Mouse (Mus musculus): Measurements from ENCODE around the gene Nrip2.
A peak's percentile ranks its signal among the peaks of the same experiment; 100 is the strongest.
"Not testable (repeated sequence)": the region's sequence is repeated elsewhere in the genome, so short reads cannot be mapped to it uniquely, and the experiment has no call there.

Nrip2 gene

DNA sequence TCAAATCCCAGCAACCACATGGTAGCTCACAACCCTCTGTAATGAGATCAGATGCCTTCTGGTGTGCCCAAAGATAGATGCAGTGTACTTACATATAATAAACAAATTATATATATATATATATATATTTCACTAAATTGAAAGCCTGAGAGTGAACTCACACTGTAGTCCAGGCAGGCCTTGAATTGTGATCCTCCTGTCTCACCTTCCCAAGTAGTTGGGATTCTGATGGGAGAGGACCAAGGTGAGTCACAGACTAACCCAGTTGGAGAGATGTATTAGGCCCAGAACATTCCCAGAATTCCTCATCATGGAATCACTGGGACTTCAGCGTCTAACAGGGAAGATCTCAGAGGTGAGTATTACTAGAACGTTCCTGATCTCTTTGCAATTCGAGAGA is at the start of gene Nrip2:
Nrip2 (plus strand) TSS at position 301 of the 400 bp plus-strand sequence.
- DNase-seq (ENCODE audit: low spot score in 2 of 2) = no peak

DNA sequence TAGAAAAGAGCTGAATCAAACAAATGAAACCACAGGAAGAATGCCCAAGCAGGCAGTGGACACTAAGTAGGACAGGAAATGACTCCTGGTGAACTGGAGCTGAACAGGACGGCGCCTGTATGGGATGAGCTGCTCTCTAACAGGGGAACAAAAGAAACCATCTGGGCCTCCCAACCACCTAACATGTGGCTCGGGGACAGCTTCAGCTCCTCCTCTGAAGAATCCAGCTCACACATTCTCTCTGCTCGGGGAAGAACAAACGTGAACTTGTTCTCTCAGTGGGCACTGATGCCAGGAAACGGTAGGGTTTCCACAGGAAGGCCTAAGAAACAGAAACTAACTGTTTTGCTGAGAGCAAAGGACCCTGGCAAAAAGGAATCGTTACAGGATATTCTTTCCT is 49.4 kb upstream of the Nrip2 start:
- no peak for DNase-seq (ENCODE audit: low spot score in 2 of 2)

DNA sequence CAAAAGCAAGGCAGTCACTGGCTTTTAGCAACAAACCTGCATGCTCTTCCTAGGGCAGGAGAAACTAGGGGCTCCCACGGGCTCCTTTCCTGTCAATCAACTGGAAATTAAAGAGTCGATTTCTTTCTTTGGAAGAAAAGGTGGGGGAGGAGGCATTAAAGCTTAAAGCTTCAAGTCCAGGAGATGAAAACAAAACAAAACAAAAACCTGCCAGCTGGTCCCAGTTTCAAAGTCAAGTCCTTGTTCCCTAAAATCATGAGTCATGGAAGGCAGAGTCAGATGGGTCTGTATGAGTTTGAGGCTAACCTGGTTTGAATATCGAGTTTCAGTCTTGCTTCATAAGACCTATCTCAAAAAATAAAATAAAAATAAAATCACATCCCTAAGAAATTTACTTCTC is 45.0 kb upstream of the Nrip2 start:
- DNase-seq (ENCODE audit: low spot score in 2 of 2) = no peak

DNA sequence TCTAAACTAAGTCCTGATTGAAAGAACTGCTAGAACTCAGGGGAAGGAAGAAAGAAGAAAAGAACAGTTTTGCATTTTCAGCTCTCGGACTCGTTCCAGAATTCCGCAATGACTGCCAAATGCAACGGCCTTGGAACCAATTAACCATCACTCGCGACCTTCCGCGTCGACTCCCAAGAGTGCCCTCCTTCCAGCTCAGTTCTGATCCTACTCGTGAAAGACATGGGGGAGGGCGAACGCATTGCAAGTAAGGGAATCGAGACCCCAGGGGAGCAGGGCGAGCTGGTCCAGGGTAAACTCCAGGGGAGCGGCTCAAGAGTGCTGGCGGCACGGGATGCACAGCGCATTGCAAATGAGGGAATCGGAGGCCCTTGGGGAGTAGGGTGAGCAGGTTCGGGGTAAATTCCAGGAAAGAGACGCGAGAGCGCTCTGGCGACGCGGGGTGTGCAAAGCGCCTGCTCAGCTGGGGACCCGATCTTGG is 43.9 kb upstream of the Nrip2 start:
- peak; percentile 47 to 64 for DNase-seq (ENCODE audit: low spot score in 2 of 2)

DNA sequence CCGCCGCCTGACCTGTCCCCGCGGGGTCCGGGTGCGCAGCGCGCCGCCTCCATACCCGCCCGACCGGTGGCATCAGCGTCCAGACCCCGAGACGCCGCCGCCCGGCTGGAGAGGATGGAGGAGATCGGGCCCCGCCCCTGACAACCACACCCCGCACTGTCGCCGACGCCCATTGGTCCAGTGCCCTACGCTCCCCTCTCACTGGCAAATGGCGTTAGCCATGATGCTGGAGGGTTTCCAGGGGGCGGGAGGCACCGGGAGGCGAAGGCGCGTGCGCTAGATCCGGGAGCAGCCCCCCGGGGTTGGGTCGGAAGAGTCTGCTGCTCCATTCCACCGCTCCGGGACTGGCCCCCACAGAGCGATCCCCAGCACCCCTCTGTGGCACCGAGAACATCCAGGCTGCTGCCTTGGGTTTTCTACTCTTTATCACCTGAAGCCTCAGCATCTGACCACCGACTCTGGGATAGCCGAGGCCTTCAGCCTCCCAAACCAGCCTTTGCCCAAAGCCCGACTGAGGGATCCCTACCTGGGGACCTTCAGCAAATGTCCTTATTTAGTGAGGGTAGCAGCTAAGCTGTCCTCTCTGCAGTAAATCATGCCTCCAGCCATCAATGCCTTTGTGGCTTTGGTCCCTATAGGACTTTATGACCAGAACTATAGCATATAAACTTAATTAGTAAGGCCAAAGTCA is 43.2 kb upstream of the Nrip2 start, which contains the start of gene Tulp3:
Tulp3 (minus strand) TSS at position 126 of the 691 bp plus-strand sequence.
- peak; percentile 96 to 98 for DNase-seq (ENCODE audit: low spot score in 2 of 2)

DNA sequence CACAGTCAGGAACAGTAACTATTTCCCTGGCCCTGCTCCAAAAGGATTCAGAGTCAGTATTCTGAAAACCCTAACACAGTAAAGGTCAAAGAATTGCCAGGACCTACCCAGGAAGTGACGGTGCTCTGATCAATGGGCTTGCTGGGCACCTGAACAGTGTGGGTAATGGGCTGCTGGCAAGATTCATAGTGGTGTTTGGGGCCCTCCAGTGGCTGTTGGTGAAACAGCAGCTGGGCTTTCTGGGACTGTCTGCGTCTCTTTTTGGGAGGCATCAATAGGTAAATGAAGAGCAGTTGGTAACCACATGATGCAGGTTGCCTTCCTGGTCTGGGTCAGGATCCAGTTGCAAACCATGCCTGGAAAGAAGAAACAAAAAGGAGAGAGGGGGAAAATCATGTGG is 40.1 kb upstream of the Nrip2 start:
- peak; percentile 84 to 85 for DNase-seq (ENCODE audit: low spot score in 2 of 2)

DNA sequence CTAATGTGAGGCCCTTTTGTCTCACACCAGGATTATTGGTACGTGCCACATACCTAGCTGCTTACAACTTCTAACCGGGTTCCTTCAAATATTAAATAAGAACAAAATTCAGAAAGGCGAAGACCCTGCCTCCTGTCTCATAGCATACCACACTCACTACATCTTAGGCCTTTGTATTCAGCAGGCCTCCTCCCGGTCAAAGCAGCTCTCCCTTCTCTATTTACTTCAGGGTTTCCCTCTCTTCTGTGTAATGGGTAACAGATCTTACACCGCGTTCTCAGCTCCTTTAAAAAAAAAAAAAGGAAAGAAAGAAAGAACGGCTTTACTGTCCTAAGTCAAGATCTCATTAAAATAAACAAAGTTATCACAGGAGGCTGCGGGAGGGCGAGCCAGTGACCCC is 37.2 kb upstream of the Nrip2 start:
- DNase-seq (ENCODE audit: low spot score in 2 of 2) = no peak

DNA sequence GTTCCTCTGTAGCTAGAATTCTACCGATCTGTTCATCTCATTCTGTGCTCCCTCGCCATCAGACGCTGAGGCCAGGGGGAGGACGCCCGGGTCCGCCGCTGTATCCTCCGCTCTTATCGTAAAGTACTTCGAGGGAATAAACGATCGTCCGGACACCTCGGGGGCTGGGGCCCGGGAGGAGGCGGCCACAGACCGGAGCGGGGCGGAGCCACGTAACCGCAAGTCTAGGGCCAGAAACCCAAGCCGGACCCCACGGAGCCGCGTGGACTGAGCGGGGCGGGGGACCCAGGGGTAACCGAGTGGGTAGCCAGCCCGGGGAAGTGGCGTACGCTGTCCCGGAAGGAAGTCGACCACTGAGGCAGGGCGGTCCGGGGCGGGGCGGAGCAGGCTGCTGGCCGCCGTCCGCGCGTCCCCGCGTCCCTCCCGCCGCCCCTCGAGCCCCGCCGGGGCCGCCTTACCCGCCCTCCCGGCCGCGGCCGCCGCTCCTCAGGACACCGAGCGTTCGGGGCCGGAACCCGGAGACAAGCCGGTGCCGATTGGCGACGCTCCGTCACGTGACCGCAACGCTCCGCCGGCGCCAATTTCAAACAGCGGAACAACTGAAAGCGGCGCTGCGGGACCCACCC is 36.6 kb upstream of the Nrip2 start, which contains the start of the genes Rhno1 and Foxm1:
Rhno1 (minus strand) TSS at position 531 of the 626 bp plus-strand sequence.
Foxm1 (plus strand) TSS at position 587 of the 626 bp plus-strand sequence.
- DNase-seq (ENCODE audit: low spot score in 2 of 2) = peak; percentile 83

DNA sequence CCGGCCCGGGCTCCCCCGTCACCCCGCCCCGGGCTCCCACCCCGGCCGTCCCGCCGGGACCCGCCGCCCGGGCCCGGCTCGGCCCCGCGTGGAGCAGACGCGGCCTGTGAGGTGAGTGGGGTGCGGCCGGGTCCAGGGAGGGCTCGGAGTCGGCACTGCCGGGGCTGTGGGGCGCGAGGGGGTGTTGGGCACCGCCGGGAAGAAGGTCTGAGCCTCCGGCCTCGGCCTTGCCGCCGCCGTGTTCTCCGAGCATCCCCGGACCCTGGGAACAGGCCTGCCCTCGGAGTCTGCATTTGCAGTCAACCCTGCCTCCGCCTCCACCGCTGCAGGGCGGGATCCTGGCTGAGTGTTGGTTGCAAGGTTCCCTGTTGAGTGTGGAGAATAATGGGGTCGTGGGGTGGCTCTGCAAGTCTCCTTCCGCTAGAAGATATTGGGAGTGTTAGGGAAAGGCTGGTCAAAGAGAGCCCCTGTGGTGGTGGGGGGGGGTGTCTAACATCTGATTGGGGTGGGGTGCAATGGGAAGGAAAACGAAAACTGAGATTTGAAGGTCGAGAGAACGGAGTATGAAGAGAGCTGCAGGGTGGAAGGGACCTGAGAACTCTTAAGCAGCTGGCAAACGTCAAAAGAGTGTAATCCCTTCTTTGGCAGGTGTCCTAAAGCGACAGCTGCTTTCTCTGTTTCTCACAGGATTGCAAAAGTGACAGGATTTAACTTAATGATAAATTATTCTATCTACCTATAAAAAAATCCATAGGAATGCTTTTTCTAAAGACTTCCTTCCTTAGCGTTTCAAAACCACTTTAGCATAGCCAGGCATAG is 35.9 kb upstream of the Nrip2 start:
- no peak for DNase-seq (ENCODE audit: low spot score in 2 of 2)

DNA sequence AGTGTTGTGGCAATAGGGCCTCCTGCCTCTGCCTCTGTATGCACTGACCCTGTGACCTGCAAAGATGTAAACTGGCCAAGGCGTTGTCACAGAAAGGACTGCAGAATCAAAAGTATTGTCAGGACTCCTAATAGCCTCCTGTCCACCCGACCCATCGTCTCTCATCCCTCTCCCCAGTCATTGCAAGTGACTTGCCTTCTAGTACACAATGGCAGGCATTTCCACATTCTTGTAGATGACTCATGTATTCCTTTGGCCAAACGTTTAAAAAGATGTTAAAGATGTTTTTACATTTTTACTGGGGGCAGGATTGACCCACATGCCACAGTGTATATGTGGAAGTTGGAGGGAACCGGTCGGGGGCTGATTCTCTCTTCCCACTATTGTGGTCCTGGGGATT is 34.4 kb upstream of the Nrip2 start:
- DNase-seq (ENCODE audit: low spot score in 2 of 2) = no peak

DNA sequence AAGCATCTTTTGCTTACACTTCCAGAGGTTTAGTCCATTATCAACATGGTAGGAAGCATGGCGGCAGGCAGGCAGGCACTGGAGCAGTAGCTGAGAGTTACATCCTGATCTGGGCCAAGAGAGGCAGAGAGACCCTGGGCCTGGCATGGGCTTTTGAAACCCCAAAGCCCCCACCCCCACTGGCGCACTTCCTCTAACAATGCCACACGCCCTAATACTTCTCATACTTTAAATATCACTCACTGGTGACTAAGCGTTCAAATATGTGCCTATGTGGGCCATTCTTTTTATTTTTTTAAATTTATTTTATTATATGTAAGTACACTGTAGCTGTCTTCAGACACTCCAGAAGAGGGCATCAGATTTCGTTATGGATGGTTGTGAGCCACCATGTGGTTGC is 32.6 kb upstream of the Nrip2 start:
- DNase-seq (ENCODE audit: low spot score in 2 of 2) = no peak

DNA sequence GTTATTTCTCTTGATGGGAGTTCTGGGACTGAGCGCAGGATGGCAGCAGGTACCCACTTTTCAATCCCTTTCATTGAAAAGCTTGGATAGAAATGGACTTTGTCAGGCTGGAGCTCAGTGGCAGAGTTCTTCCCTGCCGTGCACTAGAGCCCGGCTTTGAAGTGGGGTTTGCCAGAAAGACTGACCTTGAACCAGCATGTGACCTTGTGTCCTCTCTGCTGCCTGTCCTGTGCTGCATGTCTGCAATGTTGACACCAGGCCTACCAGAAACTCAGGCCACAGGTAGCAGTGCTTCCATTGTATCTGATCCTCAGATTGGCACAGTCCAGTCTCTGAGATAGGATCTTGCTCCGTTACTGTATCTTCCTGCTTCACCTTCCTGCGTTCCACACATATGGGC is 29.1 kb upstream of the Nrip2 start:
- DNase-seq (ENCODE audit: low spot score in 2 of 2) = no peak

DNA sequence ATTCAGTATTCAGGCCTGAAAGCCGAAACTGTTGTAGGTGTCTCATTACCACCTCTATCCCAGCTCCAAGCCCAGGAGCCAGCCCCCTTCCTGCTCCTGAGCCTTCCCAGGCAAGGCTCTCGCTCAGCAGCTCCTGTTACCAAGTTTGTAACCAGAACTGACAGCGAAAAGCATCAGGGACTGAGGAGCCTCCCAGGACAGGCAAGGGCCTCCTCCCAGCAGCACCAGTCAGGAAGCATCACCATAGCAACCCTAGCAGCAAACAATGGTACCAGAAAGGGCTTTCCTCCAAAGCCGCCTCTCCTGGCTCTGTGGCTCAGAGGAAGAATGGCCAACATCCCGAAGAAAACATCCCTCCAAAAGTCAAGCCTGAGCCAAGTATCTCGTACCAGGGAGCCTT is 23.9 kb upstream of the Nrip2 start, which contains the start of the genes Tex52 and Gm44596:
Tex52 (plus strand) TSS at position 265 of the 400 bp plus-strand sequence.
Gm44596 (plus strand) TSS at position 312 of the 400 bp plus-strand sequence.
- peak; percentile 40 to 43 for DNase-seq (ENCODE audit: low spot score in 2 of 2)

DNA sequence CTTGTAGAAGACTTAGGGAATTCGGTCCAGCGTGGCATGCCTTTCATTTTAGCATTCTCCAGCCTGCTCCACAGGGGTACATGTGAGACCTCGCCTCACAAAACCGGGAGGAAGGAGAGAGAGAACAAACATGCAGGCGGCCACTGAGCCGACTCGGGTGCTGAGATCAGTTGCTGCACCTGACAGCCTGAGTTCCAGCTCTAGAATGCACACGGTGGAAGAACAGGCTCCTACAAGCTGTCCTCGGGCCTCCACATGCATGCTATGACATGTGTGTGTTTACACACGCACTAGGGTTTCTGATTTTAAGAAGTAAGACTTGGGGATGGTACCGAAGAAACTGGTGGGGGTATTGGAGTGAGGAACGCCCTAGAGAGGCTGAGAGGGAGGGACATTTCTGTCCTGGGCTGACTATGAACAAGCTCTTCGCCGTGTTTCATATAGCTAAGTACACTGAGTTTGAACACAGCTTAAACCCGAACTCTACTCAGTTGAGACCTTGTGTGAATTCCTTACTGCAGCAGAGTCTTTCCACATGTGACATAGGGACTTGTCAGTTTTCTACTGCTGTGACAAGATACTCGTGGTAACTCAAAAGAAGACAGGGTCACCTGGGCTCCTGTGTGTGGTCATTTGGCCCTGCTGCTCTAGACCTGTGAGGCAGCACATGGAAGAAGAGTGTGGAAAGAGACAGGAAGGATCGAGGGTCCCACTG is 22.6 kb upstream of the Nrip2 start:
- no peak for DNase-seq (ENCODE audit: low spot score in 2 of 2)

DNA sequence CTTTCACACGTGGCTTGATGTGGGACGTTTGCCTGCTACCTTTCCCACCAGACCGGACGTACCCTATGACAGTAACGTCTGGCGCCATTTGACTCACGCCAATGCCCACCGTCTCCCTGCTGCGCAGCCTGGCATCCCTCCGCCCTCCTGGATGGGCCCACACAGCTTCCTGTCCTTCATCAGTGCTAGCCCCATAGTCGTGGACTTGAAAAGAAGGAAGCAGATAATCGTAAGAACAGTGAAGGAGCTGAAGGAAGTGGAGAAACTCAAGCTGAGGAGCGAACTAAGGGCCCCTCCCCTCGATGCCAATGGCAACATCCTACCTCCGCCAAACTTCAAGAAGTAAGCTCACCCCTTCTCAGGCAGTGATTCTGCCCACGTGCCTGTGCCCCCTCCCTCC is 19.5 kb upstream of the Nrip2 start:
- no peak for DNase-seq (ENCODE audit: low spot score in 2 of 2)

DNA sequence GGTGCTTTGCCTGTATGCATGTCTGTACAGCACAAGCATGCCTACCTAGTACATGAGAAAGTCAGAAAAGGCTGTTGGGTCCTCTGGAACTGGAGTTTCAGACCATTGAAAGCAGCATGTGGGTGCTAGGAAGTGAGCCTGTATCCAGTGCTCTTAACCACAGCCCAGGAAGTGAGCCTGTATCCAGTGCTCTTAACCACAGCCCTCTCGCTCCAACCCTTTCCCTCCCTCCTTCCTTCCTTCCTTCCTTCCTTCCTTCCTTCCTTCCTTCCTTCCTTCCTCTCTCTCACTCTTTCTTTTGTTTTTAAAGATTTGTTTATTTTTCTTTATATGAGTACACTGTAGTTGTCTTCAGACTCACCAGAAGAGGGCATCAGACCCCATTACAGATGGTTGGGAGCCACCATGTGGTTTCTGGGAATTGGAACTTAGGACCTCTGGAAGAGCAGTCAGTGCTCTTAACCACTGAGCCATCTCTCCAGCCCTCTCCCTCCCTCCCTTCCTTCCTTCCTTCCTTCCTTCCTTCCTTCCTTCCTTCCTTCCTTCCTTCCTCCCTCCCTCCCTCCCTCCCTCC is 18.4 kb upstream of the Nrip2 start:
- not testable (repeated sequence) for DNase-seq (ENCODE audit: low spot score in 2 of 2)

DNA sequence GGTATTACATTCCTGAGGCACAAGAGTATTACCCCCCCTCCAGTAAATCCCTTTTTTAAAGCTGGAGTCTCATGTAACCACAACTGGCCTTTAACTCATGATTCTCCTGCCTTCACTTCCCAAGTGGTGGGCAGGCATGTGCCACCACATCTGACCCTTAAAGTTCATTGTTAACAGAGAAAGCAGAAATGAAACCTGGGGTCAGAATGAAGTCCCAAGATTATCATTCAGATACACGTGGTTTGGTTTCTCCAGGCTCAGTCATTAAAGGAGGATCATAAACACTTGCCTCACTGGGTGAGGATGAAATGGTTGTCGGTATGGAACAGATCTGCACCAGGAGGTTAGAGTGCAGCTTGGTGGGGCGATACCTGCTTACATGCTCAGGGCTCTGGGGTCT is 17.8 kb upstream of the Nrip2 start:
- DNase-seq (ENCODE audit: low spot score in 2 of 2) = no peak

DNA sequence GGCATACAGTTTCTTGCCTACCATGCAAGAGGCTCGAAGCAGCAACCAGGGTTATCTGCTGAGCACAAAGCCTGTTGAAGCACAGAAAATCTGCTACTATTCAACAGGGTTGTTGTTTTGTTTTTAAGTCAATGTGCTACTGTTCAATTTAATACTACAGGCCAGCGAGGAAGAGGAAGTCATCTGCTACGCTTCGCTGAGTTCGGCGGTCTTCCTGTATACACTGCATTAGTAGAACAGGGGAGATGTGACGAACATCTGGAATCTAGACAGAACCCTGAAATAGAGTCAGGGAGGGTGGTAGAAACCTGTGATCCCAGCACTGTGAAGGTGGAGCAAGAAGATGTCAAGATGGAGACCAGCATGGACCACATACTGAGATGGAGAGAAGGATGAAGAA is 15.3 kb upstream of the Nrip2 start:
- DNase-seq (ENCODE audit: low spot score in 2 of 2) = no peak

DNA sequence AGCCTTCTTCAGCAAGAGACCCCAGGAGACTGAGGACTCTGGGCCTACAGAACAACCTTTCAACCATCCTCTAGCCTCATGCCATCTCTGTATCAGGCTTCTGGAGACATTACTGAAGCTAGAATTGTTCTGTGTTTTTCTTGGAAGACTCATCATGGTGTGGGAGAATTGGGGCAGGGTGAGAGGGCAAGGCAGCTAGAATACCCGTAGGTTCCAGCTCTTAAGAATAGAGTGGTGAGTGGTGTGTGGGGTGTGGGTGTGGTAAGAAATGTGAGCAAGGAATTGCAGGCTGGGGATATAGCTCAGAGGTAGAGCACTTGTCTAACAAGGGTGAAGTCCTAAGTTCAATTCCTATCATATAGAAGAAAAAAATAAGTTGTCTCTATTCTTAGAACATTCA is 14.1 kb upstream of the Nrip2 start:
- DNase-seq (ENCODE audit: low spot score in 2 of 2) = no peak

DNA sequence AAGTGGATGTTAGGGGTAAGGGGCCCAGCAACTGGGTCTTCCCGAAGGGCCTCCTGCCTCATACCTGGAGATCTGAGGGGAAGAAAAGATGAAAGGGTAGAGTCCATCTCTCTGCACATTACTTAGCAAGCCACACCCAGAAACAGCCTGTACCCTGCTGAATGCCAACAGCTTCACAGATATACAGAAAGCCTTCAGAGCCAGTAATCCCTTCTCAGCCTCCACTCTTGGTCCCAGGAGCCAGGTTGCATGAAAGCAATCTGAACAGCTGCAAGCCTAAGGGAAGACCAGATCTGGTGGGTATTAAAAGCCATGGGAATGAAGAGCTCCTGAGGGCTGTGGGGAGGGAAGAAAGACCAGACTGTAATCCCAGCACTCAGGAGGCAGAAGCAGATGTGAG is 9.9 kb upstream of the Nrip2 start:
- DNase-seq (ENCODE audit: low spot score in 2 of 2) = no peak

DNA sequence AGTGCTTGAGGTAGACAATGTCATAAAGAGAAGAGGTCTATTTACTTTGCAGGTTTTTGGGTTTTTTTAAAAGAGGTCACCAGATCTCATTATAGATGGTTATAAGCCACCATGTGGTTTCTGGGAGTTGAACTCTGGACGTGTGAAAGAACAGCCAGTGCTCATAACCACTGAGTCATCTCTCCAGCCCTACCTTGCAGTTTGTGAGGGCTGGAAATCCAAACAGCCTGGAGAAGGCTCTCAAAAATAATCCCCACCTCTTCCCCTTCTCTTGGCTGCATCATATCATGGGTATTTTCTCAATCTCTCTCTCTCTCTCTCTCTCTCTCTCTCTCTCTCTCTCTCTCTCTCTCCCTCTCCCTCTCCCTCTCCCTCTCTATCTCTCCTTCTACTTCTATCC is 8.4 kb upstream of the Nrip2 start:
- no peak for DNase-seq (ENCODE audit: low spot score in 2 of 2)

Measured in right cerebral cortex, adult 2 months (tissue).